Comparison of ENCODE assay signal across 8 mouse cellular contexts in genomic region chr19:6909507-6910289, GRCm38 (mm10). TPM values are rescaled to one million over a fixed set of nuclear protein-coding genes. Genes with fewer than 3 reads are reported as not detected.
DNase-seq lines count a peak whose midpoint lies in the region; ATAC-seq and TF ChIP-seq lines count a peak whose summit lies in the region.

Gene Trmt112 (plus strand): TSS chr19:6909698.
Gene Prdx5 (minus strand): TSS chr19:6910106.

- no peaks in the 10 kb centered on the region for H3K9me3 ChIP-seq in E14TG2a.4 (ENCODE audit: low read length)
- H3K9me3 ChIP-seq in forebrain, embryonic 13.5 days (replicated peaks): no peaks in the 10 kb centered on the region
- H3K9me3 ChIP-seq in liver, postnatal 0 days (ENCODE audit: low read length): no peaks in the 10 kb centered on the region
- H3K9me3 ChIP-seq in neural tube, embryonic 14.5 days (ENCODE audit: control insufficient read depth, low read length): no peaks in the 10 kb centered on the region

- H3K27me3 ChIP-seq in E14TG2a.4 (ENCODE audit: insufficient read depth, low read length): no peaks in the 10 kb centered on the region
- H3K27me3 ChIP-seq in forebrain, embryonic 13.5 days: no peaks in the 10 kb centered on the region
- no peaks in the 10 kb centered on the region for H3K27me3 ChIP-seq in liver, postnatal 0 days (ENCODE audit: insufficient read depth, low read length)
- H3K27me3 ChIP-seq in neural tube, embryonic 14.5 days (ENCODE audit: control insufficient read depth, insufficient read depth, low read length): no peaks in the 10 kb centered on the region

- peak within 1 kb of the TSS; percentile 97 for H3K27ac ChIP-seq in forebrain, embryonic 13.5 days
- H3K27ac ChIP-seq in liver, postnatal 0 days (ENCODE audit: low read depth): peak within 1 kb of the TSS; percentile 98
- peak within 1 kb of the TSS; percentile 98 for H3K27ac ChIP-seq in neural tube, embryonic 14.5 days (ENCODE audit: low read depth, low read length)

- H3K4me3 ChIP-seq in E14TG2a.4 (replicated peaks; ENCODE audit: low read length): peak within 1 kb of the TSS; percentile 86
- peak within 1 kb of the TSS; percentile 62 for H3K4me3 ChIP-seq in forebrain, embryonic 13.5 days
- peak within 1 kb of the TSS; percentile 70 for H3K4me3 ChIP-seq in liver, postnatal 0 days (ENCODE audit: low read depth, low read length)
- H3K4me3 ChIP-seq in neural tube, embryonic 14.5 days (ENCODE audit: low read depth, low read length): peak within 1 kb of the TSS; percentile 55

- TF ChIP-seq CTCF in E14TG2a.4 (conservative IDR thresholded peaks at IDR 0.05; ENCODE audit: low read length): no peak
- TF ChIP-seq CTCF in liver, postnatal 0 days (IDR thresholded peaks at IDR 0.05; ENCODE audit: low read depth): peak; percentile 35

- under 1% methylated on average over 65 of the region's 65 CpGs for WGBS in forebrain, embryonic 13.5 days
- WGBS in large intestine, adult 2 months: under 1% methylated on average over 65 of the region's 65 CpGs
- under 1% methylated on average over 65 of the region's 65 CpGs for WGBS in liver, postnatal 0 days (ENCODE audit: insufficient replicate concordance)
- under 1% methylated on average over 65 of the region's 65 CpGs for WGBS in neural tube, embryonic 14.5 days

- peak; percentile 95 for ATAC-seq in forebrain, embryonic 13.5 days
- peak; percentile 89 for ATAC-seq in liver, postnatal 0 days
- peak; percentile 93 for ATAC-seq in neural tube, embryonic 14.5 days (ENCODE audit: low read depth)

- peak within 1 kb of the TSS; percentile 87 for H3K4me2 ChIP-seq in forebrain, embryonic 13.5 days
- H3K4me2 ChIP-seq in liver, postnatal 0 days (ENCODE audit: low read depth, low read length): peak within 1 kb of the TSS; percentile 87
- peak within 1 kb of the TSS; percentile 70 for H3K4me2 ChIP-seq in neural tube, embryonic 14.5 days (ENCODE audit: low read depth, low read length)

- H3K4me1 ChIP-seq in E14TG2a.4 (replicated peaks; ENCODE audit: low read depth, low read length): peaks cover 63% of the 10 kb centered on the region
- H3K4me1 ChIP-seq in forebrain, embryonic 13.5 days: peaks cover 25% of the 10 kb centered on the region
- H3K4me1 ChIP-seq in liver, postnatal 0 days (ENCODE audit: insufficient read depth): peaks cover 18% of the 10 kb centered on the region
- peaks cover 18% of the 10 kb centered on the region for H3K4me1 ChIP-seq in neural tube, embryonic 14.5 days (ENCODE audit: control insufficient read depth, insufficient read depth, low read length)

- TF ChIP-seq EP300 in liver, postnatal 0 days (IDR thresholded peaks at IDR 0.05; ENCODE audit: low read depth): peak; percentile 71

- peak; percentile 79 for DNase-seq in c-Kit-positive CD71-positive TER-119-positive erythroid progenitor cells, embryonic 14.5 days (ENCODE audit: low spot score)
- peak; percentile 92 to 94 for DNase-seq in heart, postnatal 10 days
- DNase-seq in large intestine, adult 2 months (ENCODE audit: low read depth, low spot score): peak; percentile 68
- DNase-seq in liver, postnatal 0 days: peak; percentile 93
- DNase-seq in testis, postnatal 10 days (ENCODE audit: low spot score): peak; percentile 91

- intact Hi-C loops in heart, postnatal 10 days (cut with DNase I): loop anchor here (2.0 kb wide), 1 partner anchor 69 kb away; the partner anchor contains the start of gene Rps6ka4

- peak within 1 kb of the TSS; percentile 80 for H3K9ac ChIP-seq in forebrain, embryonic 13.5 days
- H3K9ac ChIP-seq in liver, postnatal 0 days (replicated peaks): peak within 1 kb of the TSS; percentile 73
- peak within 1 kb of the TSS; percentile 68 for H3K9ac ChIP-seq in neural tube, embryonic 14.5 days (replicated peaks; ENCODE audit: low read depth, low read length)

- H3K36me3 ChIP-seq in E14TG2a.4 (ENCODE audit: insufficient read depth, low read length): peaks cover 63% of the 10 kb centered on the region
- peaks cover 59% of the 10 kb centered on the region for H3K36me3 ChIP-seq in forebrain, embryonic 13.5 days (ENCODE audit: poor library complexity, severe bottlenecking)
- peaks cover 55% of the 10 kb centered on the region for H3K36me3 ChIP-seq in liver, postnatal 0 days (replicated peaks; ENCODE audit: insufficient read depth, low read length)
- H3K36me3 ChIP-seq in neural tube, embryonic 14.5 days (ENCODE audit: control insufficient read depth, insufficient read depth, low read length): peaks cover 28% of the 10 kb centered on the region

RNA-seq across cellular contexts. Expression of gene Trmt112, which starts in this region (rescaled TPM):
- polyA plus RNA-seq in forebrain, embryonic 13.5 days (2015; fragmentation: Nextera tagmentation; extraction: Ambion mirVana): 141 and 167 TPM in 2 replicates
- total RNA-seq in heart, postnatal 10 days (2021): 10 to 100 TPM; 26.2 to 34.2 TPM
- polyA plus RNA-seq in large intestine, adult 2 months (2012; rRNA removed): 79.9 and 88.6 TPM in 2 replicates
- polyA plus RNA-seq in liver, postnatal 0 days (2015; fragmentation: Nextera tagmentation; extraction: Ambion mirVana): 67.1 and 68.6 TPM in 2 replicates
- 104 and 106 TPM in 2 replicates for polyA plus RNA-seq in neural tube, embryonic 14.5 days (2014; fragmentation: Nextera tagmentation; extraction: Ambion mirVana)

RNA-seq across cellular contexts. Expression of gene Prdx5, which starts in this region (rescaled TPM):
- polyA plus RNA-seq in forebrain, embryonic 13.5 days (2015; fragmentation: Nextera tagmentation; extraction: Ambion mirVana): 186 and 201 TPM in 2 replicates
- total RNA-seq in heart, postnatal 10 days (2021): 100 to 1,000 TPM; 455 to 461 TPM
- 177 and 243 TPM in 2 replicates for polyA plus RNA-seq in large intestine, adult 2 months (2012; rRNA removed)
- 371 and 389 TPM in 2 replicates for polyA plus RNA-seq in liver, postnatal 0 days (2015; fragmentation: Nextera tagmentation; extraction: Ambion mirVana)
- 240 and 272 TPM in 2 replicates for polyA plus RNA-seq in neural tube, embryonic 14.5 days (2014; fragmentation: Nextera tagmentation; extraction: Ambion mirVana)

Comparison
In these comparisons a context has a peak if more than half of its experiments do, and no peak if none do; other contexts are left out.
1. Peak in every context shown above with its lines: DNase-seq, ATAC-seq, H3K4me3 ChIP-seq and H3K27ac ChIP-seq.